Mouse (Mus musculus): ENCODE data around the gene Gm9008. TPM values are rescaled to one million over a fixed set of nuclear protein-coding genes. Genes with fewer than 3 reads are reported as not detected.
"Not testable (repeated sequence)": the region's sequence is repeated elsewhere in the genome, so short reads cannot be mapped to it uniquely, and the experiment has no call there.

Gm9008 gene
- 0.03 and 0.07 TPM in 2 replicates for polyA plus RNA-seq (2012; rRNA removed)

- not testable (repeated sequence) for DNase-seq (ENCODE audit: low spot score)
Observed at GRCm38 (mm10) chr6:76497054-76497835, at the start of gene Gm9008. Gm9008 (minus strand) TSS chr6:76497784.

- no peak for DNase-seq (ENCODE audit: low spot score)
Observed at GRCm38 (mm10) chr6:76521975-76522641, 24.5 kb upstream of the Gm9008 start.

GRCm38 (mm10) chr6:76510200-76510599 lies 12.6 kb upstream of the Gm9008 start:
- no peak for DNase-seq (ENCODE audit: low spot score)

GRCm38 (mm10) chr6:76496335-76496734 lies 1.2 kb downstream of the Gm9008 start:
- not testable (repeated sequence) for DNase-seq (ENCODE audit: low spot score)

- no peak for DNase-seq (ENCODE audit: low spot score)
Observed at GRCm38 (mm10) chr6:76468194-76468593, 29.4 kb downstream of the Gm9008 start.
